Mouse (Mus musculus): Measurements from ENCODE around the gene Gna13.
A peak's percentile ranks its signal among the peaks of the same experiment; 100 is the strongest.
"Not testable (repeated sequence)": the region's sequence is repeated elsewhere in the genome, so short reads cannot be mapped to it uniquely, and the experiment has no call there.

Gene Gna13

GRCm38 (mm10) chr11:109362463-109363190, at the start of gene Gna13:
Gna13 (plus strand) TSS chr11:109362831.
- peak; percentile 85 to 93 for DNase-seq (ENCODE audit: low spot score in 2 of 2)

- peak in 1 of 2 experiments; percentile 54 for DNase-seq (ENCODE audit: low spot score in 2 of 2)
Observed at GRCm38 (mm10) chr11:109316921-109317320, 45.7 kb upstream of the Gna13 start.

- no peak for DNase-seq (ENCODE audit: low spot score in 2 of 2)
Observed at GRCm38 (mm10) chr11:109319471-109319870, 43.2 kb upstream of the Gna13 start.

- DNase-seq (ENCODE audit: low spot score in 2 of 2) = no peak
Observed at GRCm38 (mm10) chr11:109319946-109320345, 42.7 kb upstream of the Gna13 start.

GRCm38 (mm10) chr11:109320361-109320933, 42.2 kb upstream of the Gna13 start:
- no peak for DNase-seq (ENCODE audit: low spot score in 2 of 2)

GRCm38 (mm10) chr11:109326270-109326669, 36.4 kb upstream of the Gna13 start:
- DNase-seq (ENCODE audit: low spot score in 2 of 2) = no peak

- DNase-seq (ENCODE audit: low spot score in 2 of 2) = no peak
Observed at GRCm38 (mm10) chr11:109327381-109327780, 35.2 kb upstream of the Gna13 start.

- DNase-seq (ENCODE audit: low spot score in 2 of 2) = no peak
Observed at GRCm38 (mm10) chr11:109327952-109328351, 34.7 kb upstream of the Gna13 start.

GRCm38 (mm10) chr11:109329331-109329730, 33.3 kb upstream of the Gna13 start:
- no peak for DNase-seq (ENCODE audit: low spot score in 2 of 2)

- DNase-seq (ENCODE audit: low spot score in 2 of 2) = peak in 1 of 2 experiments; percentile 28
Observed at GRCm38 (mm10) chr11:109330706-109331393, 31.8 kb upstream of the Gna13 start.

GRCm38 (mm10) chr11:109331424-109331824, 31.2 kb upstream of the Gna13 start:
- DNase-seq (ENCODE audit: low spot score in 2 of 2) = peak; percentile 83 to 95

GRCm38 (mm10) chr11:109332722-109333121, 29.9 kb upstream of the Gna13 start:
- DNase-seq (ENCODE audit: low spot score in 2 of 2) = no peak

GRCm38 (mm10) chr11:109334773-109335172, 27.9 kb upstream of the Gna13 start:
- DNase-seq (ENCODE audit: low spot score in 2 of 2) = no peak

GRCm38 (mm10) chr11:109335890-109336289, 26.7 kb upstream of the Gna13 start:
- DNase-seq (ENCODE audit: low spot score in 2 of 2) = no peak

- no peak for DNase-seq (ENCODE audit: low spot score in 2 of 2)
Observed at GRCm38 (mm10) chr11:109339155-109339938, 23.3 kb upstream of the Gna13 start.

- no peak for DNase-seq (ENCODE audit: low spot score in 2 of 2)
Observed at GRCm38 (mm10) chr11:109340541-109340940, 22.1 kb upstream of the Gna13 start.

- not testable (repeated sequence) for DNase-seq (ENCODE audit: low spot score in 2 of 2)
Observed at GRCm38 (mm10) chr11:109342666-109343065, 20.0 kb upstream of the Gna13 start.

- DNase-seq (ENCODE audit: low spot score in 2 of 2) = no peak
Observed at GRCm38 (mm10) chr11:109343558-109343957, 19.1 kb upstream of the Gna13 start.

GRCm38 (mm10) chr11:109343991-109344599, 18.5 kb upstream of the Gna13 start:
- peak in 1 of 2 experiments; percentile 59 for DNase-seq (ENCODE audit: low spot score in 2 of 2)

GRCm38 (mm10) chr11:109347242-109347959, 15.2 kb upstream of the Gna13 start:
- peak in 1 of 2 experiments; percentile 65 for DNase-seq (ENCODE audit: low spot score in 2 of 2)

- no peak for DNase-seq (ENCODE audit: low spot score in 2 of 2)
Observed at GRCm38 (mm10) chr11:109348408-109348807, 14.2 kb upstream of the Gna13 start.
